Mouse (Mus musculus): ENCODE results near the gene Ppil2. TPM values are rescaled to one million over a fixed set of nuclear protein-coding genes. Genes with fewer than 3 reads are reported as not detected.

The Ppil2 gene
- polyA plus RNA-seq, 1 experiment, result 76.6 TPM

- TF ChIP-seq FLI1 (IDR thresholded peaks at IDR 0.05; ENCODE audit: low read length), result no peak
- Histone ChIP-seq H3K4me1 (peaks cover 19% of the 10 kb centered on the region), H3K27me3 (replicated peaks) (no peaks in the 10 kb centered on the region), H3K36me3 (replicated peaks; ENCODE audit: low read length) (peaks cover 93% of the 10 kb centered on the region), H3K9me3 (no peaks in the 10 kb centered on the region), H3K4me3 (replicated peaks) (no peak overlapping the region)
Observed at GRCm38 (mm10) chr16:17102630-17103220, 8.3 kb downstream of the Ppil2 start.

DNA sequence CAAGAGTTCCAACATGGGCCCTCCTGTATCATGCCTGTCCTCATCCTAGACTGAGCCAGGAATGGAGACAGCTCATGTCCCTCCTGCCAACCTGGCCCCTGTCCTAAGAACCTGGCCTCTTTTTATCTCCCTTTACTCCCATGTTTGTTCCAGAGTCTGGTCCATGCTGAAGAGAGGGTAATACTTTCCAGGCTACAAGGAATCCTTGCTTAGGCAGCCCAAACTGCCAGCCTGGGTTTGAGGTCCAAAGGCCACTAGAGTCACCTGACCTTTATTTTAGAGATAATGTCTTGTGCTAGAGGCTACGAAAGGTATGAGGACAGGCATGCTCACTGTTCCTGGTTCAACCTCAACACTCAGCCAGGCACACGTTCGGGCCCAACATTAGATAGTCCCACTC lies 14.1 kb downstream of the Ppil2 start:
- Histone ChIP-seq H3K4me1 (peaks cover 16% of the 10 kb centered on the region), H3K27me3 (replicated peaks) (no peaks in the 10 kb centered on the region), H3K4me3 (replicated peaks) (no peak overlapping the region), H3K36me3 (replicated peaks; ENCODE audit: low read length) (peaks cover 96% of the 10 kb centered on the region), H3K9me3 (no peaks in the 10 kb centered on the region)
- no peak for TF ChIP-seq FLI1 (IDR thresholded peaks at IDR 0.05; ENCODE audit: low read length)
- no peak for TF ChIP-seq GATA1 (IDR thresholded peaks at IDR 0.05; ENCODE audit: borderline replicate concordance, low read length)

DNA sequence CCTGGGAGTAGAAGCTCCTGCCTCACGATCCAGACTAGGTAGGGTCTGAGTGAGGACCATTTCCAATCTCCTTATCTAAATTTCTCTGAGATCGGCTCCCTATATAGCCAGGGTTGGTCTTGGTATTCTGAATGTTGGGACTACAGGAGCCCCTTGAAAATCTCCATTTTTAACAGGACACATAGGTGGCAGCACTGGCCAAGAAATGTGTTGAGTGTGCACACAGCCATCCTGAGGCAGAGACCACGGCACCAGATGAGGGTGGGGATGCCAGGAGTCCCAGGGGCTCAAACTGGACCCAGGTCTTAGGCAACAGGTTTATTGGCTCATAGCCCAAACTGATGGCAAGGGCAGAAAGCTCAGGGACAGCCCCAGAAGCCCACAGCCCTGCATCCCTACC lies 22.7 kb downstream of the Ppil2 start:
- Histone ChIP-seq H3K36me3 (replicated peaks; ENCODE audit: low read length) (peaks cover 100% of the 10 kb centered on the region), H3K4me3 (replicated peaks) (no peak overlapping the region), H3K4me1 (peaks cover 5% of the 10 kb centered on the region; the same call in 1 of the 2 replicates), H3K9me3 (no peaks in the 10 kb centered on the region), H3K27me3 (replicated peaks) (no peaks in the 10 kb centered on the region)
- no peak for TF ChIP-seq GATA1 (IDR thresholded peaks at IDR 0.05; ENCODE audit: borderline replicate concordance, low read length)
- TF ChIP-seq FLI1 (IDR thresholded peaks at IDR 0.05; ENCODE audit: low read length), result no peak

DNA sequence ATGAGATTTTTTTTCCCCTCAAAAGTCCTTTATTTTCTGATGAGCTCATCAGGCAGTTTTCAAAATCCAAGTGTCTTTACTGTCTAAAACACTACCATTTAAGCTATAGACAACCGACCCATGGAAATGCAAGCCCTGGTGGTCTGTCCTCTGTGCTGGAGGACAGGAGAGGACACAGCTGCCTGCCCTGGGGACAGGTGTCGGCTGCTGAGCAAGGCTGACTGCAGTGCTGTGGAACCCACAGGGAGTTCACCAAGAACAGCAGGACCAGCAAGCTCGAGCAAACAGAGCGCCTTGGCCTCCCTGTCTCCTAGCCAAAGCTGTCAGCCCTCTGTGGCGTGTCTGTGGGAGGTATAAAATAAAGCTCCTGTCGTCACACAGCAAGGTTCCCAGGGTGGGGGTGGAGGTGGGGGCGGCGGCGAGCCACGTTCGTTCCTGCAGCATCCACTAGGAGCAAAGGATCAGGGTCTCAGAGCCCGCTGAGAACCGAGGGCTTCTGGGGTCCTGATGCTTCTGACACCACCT lies 24.3 kb downstream of the Ppil2 start:
- Histone ChIP-seq H3K4me3 (replicated peaks) (no peak overlapping the region), H3K36me3 (replicated peaks; ENCODE audit: low read length) (peaks cover 100% of the 10 kb centered on the region)

DNA sequence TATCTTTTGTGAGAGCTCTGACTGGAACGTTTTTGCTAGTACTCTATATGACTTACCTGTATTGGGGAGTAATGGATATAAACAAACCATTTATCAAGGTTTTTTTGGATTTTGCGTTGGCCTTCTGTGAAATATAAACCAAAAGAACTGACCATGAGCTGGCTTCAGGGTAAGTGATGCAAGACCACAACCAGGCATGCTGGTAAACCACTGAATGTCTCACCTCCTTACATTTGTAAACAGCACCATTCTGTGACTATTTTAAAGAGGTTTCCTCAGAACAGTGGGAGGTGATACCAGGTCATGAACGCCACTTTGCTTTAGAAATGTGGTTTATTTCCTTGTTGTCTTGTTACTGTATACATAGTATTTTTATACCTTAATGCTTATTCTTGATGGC lies 24.8 kb downstream of the Ppil2 start:
- TF ChIP-seq GATA1 (IDR thresholded peaks at IDR 0.05; ENCODE audit: borderline replicate concordance, low read length) (no peak), FLI1 (IDR thresholded peaks at IDR 0.05; ENCODE audit: low read length) (no peak)
- Histone ChIP-seq H3K4me3 (replicated peaks) (no peak overlapping the region), H3K4me1 (peaks cover 5% of the 10 kb centered on the region; the same call in 1 of the 2 replicates), H3K36me3 (replicated peaks; ENCODE audit: low read length) (peaks cover 100% of the 10 kb centered on the region), H3K27me3 (replicated peaks) (no peaks in the 10 kb centered on the region), H3K9me3 (no peaks in the 10 kb centered on the region)

More for the DNA sequence above, 24.3 kb downstream of the Ppil2 start:
- peaks cover 5% of the 10 kb centered on the region; the same call in 1 of the 2 replicates for H3K4me1 ChIP-seq
- H3K27me3 ChIP-seq (replicated peaks), result no peaks in the 10 kb centered on the region
- TF ChIP-seq FLI1 (IDR thresholded peaks at IDR 0.05; ENCODE audit: low read length) (no peak), GATA1 (IDR thresholded peaks at IDR 0.05; ENCODE audit: borderline replicate concordance, low read length) (no peak)
- H3K9me3 ChIP-seq, result no peaks in the 10 kb centered on the region

- Histone ChIP-seq H3K36me3 (replicated peaks; ENCODE audit: low read length) (peaks cover 99% of the 10 kb centered on the region), H3K4me3 (replicated peaks) (no peak overlapping the region), H3K9me3 (no peaks in the 10 kb centered on the region), H3K4me1 (peaks cover 3% of the 10 kb centered on the region; the same call in 1 of the 2 replicates), H3K27me3 (replicated peaks) (no peaks in the 10 kb centered on the region)
- TF ChIP-seq FLI1 (IDR thresholded peaks at IDR 0.05; ENCODE audit: low read length) (no peak), GATA1 (IDR thresholded peaks at IDR 0.05; ENCODE audit: borderline replicate concordance, low read length) (no peak)
Observed at GRCm38 (mm10) chr16:17085636-17086035, 25.4 kb downstream of the Ppil2 start.

- no peaks in the 10 kb centered on the region for H3K27me3 ChIP-seq (replicated peaks)
- H3K4me3 ChIP-seq (replicated peaks), result no peak overlapping the region
- peaks cover 69% of the 10 kb centered on the region for H3K36me3 ChIP-seq (replicated peaks; ENCODE audit: low read length)
- no peaks in the 10 kb centered on the region for H3K9me3 ChIP-seq
- H3K4me1 ChIP-seq, result no peaks in the 10 kb centered on the region; the same call in 1 of the 2 replicates
- no peak for TF ChIP-seq FLI1 (IDR thresholded peaks at IDR 0.05; ENCODE audit: low read length)
- no peak for TF ChIP-seq GATA1 (IDR thresholded peaks at IDR 0.05; ENCODE audit: borderline replicate concordance, low read length)
Observed at GRCm38 (mm10) chr16:17082121-17082792, 28.8 kb downstream of the Ppil2 start.

GRCm38 (mm10) chr16:17078101-17078500 lies 33.0 kb downstream of the Ppil2 start:
- no peak overlapping the region for H3K4me3 ChIP-seq (replicated peaks)
- peaks cover 4% of the 10 kb centered on the region for H3K4me1 ChIP-seq
- peaks cover 10% of the 10 kb centered on the region for H3K27me3 ChIP-seq (replicated peaks)
- peaks cover 12% of the 10 kb centered on the region for H3K9me3 ChIP-seq
- H3K36me3 ChIP-seq (replicated peaks; ENCODE audit: low read length), result peaks cover 27% of the 10 kb centered on the region
- TF ChIP-seq FLI1 (IDR thresholded peaks at IDR 0.05; ENCODE audit: low read length) (no peak), GATA1 (IDR thresholded peaks at IDR 0.05; ENCODE audit: borderline replicate concordance, low read length) (no peak)

GRCm38 (mm10) chr16:17076869-17077268 lies 34.2 kb downstream of the Ppil2 start:
- H3K36me3 ChIP-seq (replicated peaks; ENCODE audit: low read length), result peaks cover 15% of the 10 kb centered on the region
- peaks cover 4% of the 10 kb centered on the region for H3K4me1 ChIP-seq
- peaks cover 12% of the 10 kb centered on the region for H3K9me3 ChIP-seq
- peaks cover 15% of the 10 kb centered on the region for H3K27me3 ChIP-seq (replicated peaks)
- TF ChIP-seq GATA1 (IDR thresholded peaks at IDR 0.05; ENCODE audit: borderline replicate concordance, low read length), result no peak
- no peak for TF ChIP-seq FLI1 (IDR thresholded peaks at IDR 0.05; ENCODE audit: low read length)
- H3K4me3 ChIP-seq (replicated peaks), result no peak overlapping the region

DNA sequence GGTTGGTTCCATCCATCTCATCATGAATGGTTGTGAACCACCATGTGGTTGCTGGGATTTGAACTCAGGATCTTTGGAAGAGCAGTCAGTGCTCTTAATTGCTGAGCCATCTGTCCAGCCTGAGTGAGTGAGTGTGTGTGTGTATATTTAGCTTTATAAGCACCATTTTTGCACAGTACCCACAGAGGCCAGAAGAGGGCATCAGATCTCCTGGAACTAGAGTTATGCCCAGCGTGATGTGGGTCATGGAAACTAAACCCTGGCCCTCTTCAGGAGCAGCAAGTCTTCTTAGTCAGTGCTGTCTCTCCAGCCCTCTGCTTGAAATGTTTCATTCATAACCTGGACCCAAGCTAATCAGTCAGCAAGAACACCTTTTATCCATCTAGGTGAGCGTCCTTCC lies 34.8 kb downstream of the Ppil2 start:
- H3K4me3 ChIP-seq (replicated peaks), result no peak overlapping the region
- peaks cover 9% of the 10 kb centered on the region for H3K36me3 ChIP-seq (replicated peaks; ENCODE audit: low read length)
- TF ChIP-seq FLI1 (IDR thresholded peaks at IDR 0.05; ENCODE audit: low read length), result no peak
- TF ChIP-seq GATA1 (IDR thresholded peaks at IDR 0.05; ENCODE audit: borderline replicate concordance, low read length), result no peak
- H3K9me3 ChIP-seq, result peaks cover 12% of the 10 kb centered on the region
- H3K27me3 ChIP-seq (replicated peaks), result peaks cover 19% of the 10 kb centered on the region
- peaks cover 4% of the 10 kb centered on the region for H3K4me1 ChIP-seq

Measured in megakaryocyte, embryonic 14.5 days (primary cell).